Comparison of ENCODE assay signal across 18 mouse cellular contexts in genomic region chr11:108244241-108244640, GRCm38 (mm10).
DNase-seq lines count a peak whose midpoint lies in the region; ATAC-seq and TF ChIP-seq lines count a peak whose summit lies in the region.
"Had no signal": no experiment of that assay in that cellular context is flagged by ENCODE, and none has a peak within 500 bp of the region (broad histone marks: within the 10 kb centered on the region; RNA-seq: fewer than 3 reads in every experiment).

No protein-coding gene starts in this region.

- no peaks in the 10 kb centered on the region for H3K27me3 ChIP-seq in spleen, adult 2 months (ENCODE audit: control insufficient read depth, insufficient read depth, low read length)
- H3K27me3 ChIP-seq: liver, embryonic 15.5 days had no signal

- H3K4me1 ChIP-seq in spleen, adult 2 months (ENCODE audit: control insufficient read depth, insufficient read depth, insufficient read length): peaks cover 23% of the 10 kb centered on the region
- H3K4me1 ChIP-seq in lung, adult 2 months (ENCODE audit: control insufficient read depth, insufficient read depth, low read length): no peaks in the 10 kb centered on the region; the same call in 1 of the 2 replicates

- peak in 1 of 2 experiments; percentile 37 for DNase-seq in spleen, adult 2 months (ENCODE audit: low read depth in 1 of 2, low spot score in 2 of 2)
- DNase-seq in spleen, postnatal 10 days (ENCODE audit: low spot score in 2 of 2): no peak
- DNase-seq in MEL-GATA-1-ER (ENCODE audit: extremely low read depth, low read depth): peak; percentile 95
- no peak for DNase-seq in lung, adult 18-20 months
- DNase-seq in lung, adult 2 months: no peak
- no peak for DNase-seq in thymus, postnatal 25 days
- DNase-seq: cerebellum, adult 9-11 months; embryo, embryonic 11 days; gastrocnemius, postnatal 25 days; kidney, adult 18-20 months; thymus, adult 2 months had no signal

- ATAC-seq in inflammation-experienced regulatory T-cells, adult 6 months: peak; percentile 67
- ATAC-seq in neutrophil, adult 5-6 weeks (ENCODE audit: extremely low read depth, insufficient number of reproducible peaks, low FRiP score, poor library complexity, severe bottlenecking): peak; percentile 45; the same call in 1 of the 2 replicates
- ATAC-seq: forebrain, embryonic 16.5 days; hindbrain, postnatal 0 days had no signal

- no peaks in the 10 kb centered on the region for H3K36me3 ChIP-seq in spleen, adult 2 months (ENCODE audit: control insufficient read depth, insufficient read depth, low read length)
- H3K36me3 ChIP-seq: hindbrain, embryonic 10.5 days; liver, embryonic 15.5 days had no signal

- no peak overlapping the region for H3K4me3 ChIP-seq in spleen, adult 2 months (ENCODE audit: extremely low read depth, insufficient read depth, insufficient read length)
- no peak overlapping the region for H3K4me3 ChIP-seq in lung, adult 2 months (replicated peaks; ENCODE audit: extremely low read depth, low read depth, low read length)
- H3K4me3 ChIP-seq: hindbrain, embryonic 10.5 days; liver, embryonic 15.5 days had no signal

- TF ChIP-seq POLR2A in spleen, adult 2 months (IDR thresholded peaks at IDR 0.05; ENCODE audit: low read depth, low read length): no peak
- TF ChIP-seq POLR2A in lung, adult 2 months (IDR thresholded peaks at IDR 0.05; ENCODE audit: borderline replicate concordance, extremely low read depth, low read depth, low read length): no peak

- WGBS in spleen, adult 2 months: 7% methylated on average over 2 of the region's 2 CpGs
- WGBS in lung, adult 2 months: 58% methylated on average over 2 of the region's 2 CpGs

- H3K27ac ChIP-seq in spleen, adult 2 months (ENCODE audit: insufficient read depth, low read length): peak overlapping the region; percentile 62; the same call in 1 of the 2 replicates
- H3K27ac ChIP-seq: hindbrain, embryonic 10.5 days; hindbrain, postnatal 0 days; kidney, postnatal 0 days; liver, embryonic 15.5 days had no signal

- TF ChIP-seq CTCF in spleen, adult 2 months (IDR thresholded peaks at IDR 0.05; ENCODE audit: extremely low read depth, insufficient read depth, insufficient read length, insufficient replicate concordance): no peak
- TF ChIP-seq CTCF in lung, adult 2 months (IDR thresholded peaks at IDR 0.05; ENCODE audit: insufficient read depth, low read length): no peak
